Mouse (Mus musculus) forebrain, embryonic 15.5 days (tissue): ENCODE data around the gene Tln2. TPM values are rescaled to one million over a fixed set of nuclear protein-coding genes. Genes with fewer than 3 reads are reported as not detected.
"Not testable (repeated sequence)": the region's sequence is repeated elsewhere in the genome, so short reads cannot be mapped to it uniquely, and the experiment has no call there.

ENCODE experiments used
- ATAC-seq: fragments of 200-750 bp; cut with Nextera tagmentation; replicated peaks from 2 replicates; pipeline ENCODE4 v1.8.0; 2017; ENCODE audit warnings: mild to moderate bottlenecking, moderate TSS enrichment, moderate library complexity
- H3K27ac ChIP-seq: fragments of 300-500 bp; sonication (generic); replicated peaks from 2 replicates; pipeline ENCODE4 v1.5.1; 2015; ENCODE audit warnings: mild to moderate bottlenecking, inconsistent platforms
- H3K27me3 ChIP-seq: fragments of 300-500 bp; sonication (generic); 2 replicates; pipeline ENCODE4 v1.6.1; 2015; ENCODE audit warnings: inconsistent platforms
- H3K36me3 ChIP-seq: fragments of 300-500 bp; sonication (generic); 2 replicates; pipeline ENCODE4 v1.6.1; 2015; ENCODE audit warnings: mild to moderate bottlenecking, inconsistent platforms
- H3K4me1 ChIP-seq: fragments of 300-500 bp; sonication (generic); 2 replicates; pipeline ENCODE4 v1.6.1; 2015; ENCODE audit warnings: inconsistent platforms
- H3K4me2 ChIP-seq: fragments of 300-500 bp; sonication (generic); replicated peaks from 2 replicates; pipeline ENCODE4 v1.6.1; 2015; ENCODE audit warnings: mild to moderate bottlenecking, inconsistent platforms
- H3K4me3 ChIP-seq: fragments of 300-500 bp; sonication (generic); 2 replicates; pipeline ENCODE4 v1.5.1; 2015; ENCODE audit warnings: mild to moderate bottlenecking, inconsistent platforms
- H3K9ac ChIP-seq: fragments of 300-500 bp; sonication (generic); replicated peaks from 2 replicates; pipeline ENCODE4 v1.6.1; 2015; ENCODE audit warnings: mild to moderate bottlenecking, inconsistent platforms
- H3K9me3 ChIP-seq: fragments of 300-500 bp; sonication (generic); 2 replicates; pipeline ENCODE4 v1.6.1; 2016; ENCODE audit warnings: inconsistent platforms
- WGBS: fragments of 180-500 bp; shearing (Covaris S2); methylation state at CpG from one replicate; pipeline ENCODE4 v1.1.7; 2015; ENCODE audit warnings: mixed read lengths; 5-methylcytosine and 5-hydroxymethylcytosine counted together
- polyA plus RNA-seq: library from polyadenylated mRNA; unstranded; fragments of >200 nt; fragmentation: Nextera tagmentation; extraction: Ambion mirVana; gene quantifications from 2 replicates; pipeline ENCODE4 v1.2.1, GENCODE M21; 2015

Gene Tln2
- polyA plus RNA-seq, 1 experiment from 2014 or later: 17.5 TPM

DNA sequence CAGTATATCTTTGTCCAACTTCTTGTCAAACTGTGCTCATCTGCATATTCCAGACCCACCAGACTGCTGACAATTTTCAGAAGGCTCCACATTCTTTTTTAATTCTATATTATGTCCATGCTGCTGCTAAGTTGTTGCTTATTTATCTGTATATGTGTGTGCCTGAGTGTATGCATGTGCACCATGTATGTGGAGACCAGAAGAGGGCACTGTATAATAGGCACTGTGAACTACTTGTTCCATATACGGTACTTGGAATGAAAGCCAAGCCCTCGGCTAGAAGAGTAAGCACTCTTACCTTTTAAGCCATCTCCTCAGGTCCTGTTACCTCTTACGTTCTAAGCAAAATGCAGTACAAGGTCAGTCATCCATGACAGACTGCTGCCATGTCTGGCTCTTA, 274.0 kb downstream of the Tln2 start:
- H3K4me1 ChIP-seq: no peaks in the 10 kb centered on the region
- H3K9me3 ChIP-seq: no peaks in the 10 kb centered on the region
- H3K4me3 ChIP-seq: no peak overlapping the region
- H3K9ac ChIP-seq: no peak overlapping the region
- no peaks in the 10 kb centered on the region for H3K27me3 ChIP-seq
- no peak overlapping the region for H3K4me2 ChIP-seq
- 78% methylated on average over 3 of the region's 3 CpGs for WGBS
- no peak for ATAC-seq
- H3K36me3 ChIP-seq: no peaks in the 10 kb centered on the region
- H3K27ac ChIP-seq: no peak overlapping the region

DNA sequence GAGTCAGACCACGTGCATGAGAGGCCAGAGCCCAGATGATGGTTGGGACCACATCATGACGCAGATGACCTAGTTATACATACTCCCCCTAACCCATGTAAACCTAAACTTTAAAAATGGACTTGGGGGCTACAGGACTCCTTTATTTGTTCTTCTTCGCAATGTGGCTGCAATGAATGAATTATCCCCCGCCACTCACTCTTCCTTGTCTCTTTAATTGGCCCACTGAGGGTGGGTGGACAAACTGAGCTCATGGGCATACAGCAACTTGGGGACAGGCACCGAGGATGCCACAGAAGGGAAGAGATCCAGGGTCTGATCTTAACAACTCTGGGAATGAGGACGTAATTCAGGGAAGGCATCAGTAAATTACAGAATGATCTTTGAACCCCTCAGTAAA, 277.7 kb downstream of the Tln2 start:
- Histone ChIP-seq H3K4me1 (0 out of 2 replicates have a peak, but pooled peaks cover 2% of the 10 kb centered on the region), H3K27ac (no peak overlapping the region), H3K36me3 (no peaks in the 10 kb centered on the region), H3K4me2 (no peak overlapping the region), H3K4me3 (no peak overlapping the region), H3K9ac (no peak overlapping the region), H3K9me3 (no peaks in the 10 kb centered on the region), H3K27me3 (no peaks in the 10 kb centered on the region)
- WGBS: 79% methylated on average over 6 of the region's 6 CpGs
- ATAC-seq: no peak

DNA sequence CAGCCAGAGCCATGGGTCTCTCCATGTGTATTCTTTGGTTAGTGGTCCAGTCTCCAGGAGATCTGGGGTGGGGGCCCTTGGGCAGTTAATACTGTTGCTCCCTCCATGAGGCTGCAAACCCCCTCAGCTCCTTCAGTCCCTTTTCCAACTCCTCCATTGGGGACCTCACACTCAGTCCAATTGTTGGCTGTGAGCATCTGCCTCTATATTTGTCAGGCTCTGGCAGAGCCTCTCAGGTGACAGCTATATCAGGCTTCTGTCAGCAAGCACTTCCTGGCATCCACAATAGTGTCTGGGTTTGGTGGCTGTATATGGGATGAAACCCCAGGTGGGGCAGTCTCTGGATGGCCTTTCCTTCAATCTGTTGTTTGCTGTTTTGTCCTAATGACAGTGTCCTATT, 279.2 kb downstream of the Tln2 start:
- not testable (repeated sequence) for H3K36me3 ChIP-seq, H3K27me3 ChIP-seq, H3K9ac ChIP-seq, H3K4me3 ChIP-seq, H3K4me1 ChIP-seq, H3K9me3 ChIP-seq, H3K27ac ChIP-seq, ATAC-seq, H3K4me2 ChIP-seq

DNA sequence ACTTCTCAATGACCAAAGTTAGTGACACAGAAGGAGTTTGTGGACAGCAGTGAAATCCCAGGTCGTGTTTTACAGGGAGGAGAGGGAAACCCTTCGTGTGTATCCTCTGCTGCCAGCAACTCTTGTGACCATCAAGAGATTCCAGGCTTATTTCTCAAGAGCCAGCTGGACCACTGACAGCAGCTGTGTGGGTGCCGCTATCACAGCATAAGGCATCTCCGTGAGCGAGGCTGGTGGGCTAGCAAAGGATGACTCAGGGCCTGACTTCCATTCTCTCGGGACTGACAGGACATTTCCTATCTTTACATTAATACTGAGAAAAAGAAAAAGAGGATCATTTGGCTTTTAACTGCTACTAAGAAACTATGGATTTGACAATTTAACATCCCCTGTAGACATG, 283.1 kb downstream of the Tln2 start:
- H3K4me1 ChIP-seq: 0 out of 2 replicates have a peak, but pooled peaks cover 2% of the 10 kb centered on the region
- H3K9ac ChIP-seq: no peak overlapping the region
- 92% methylated on average over 6 of the region's 6 CpGs for WGBS
- H3K27me3 ChIP-seq: no peaks in the 10 kb centered on the region
- no peak overlapping the region for H3K4me3 ChIP-seq
- H3K36me3 ChIP-seq: no peaks in the 10 kb centered on the region
- no peaks in the 10 kb centered on the region for H3K9me3 ChIP-seq
- H3K27ac ChIP-seq: no peak overlapping the region
- ATAC-seq: no peak
- no peak overlapping the region for H3K4me2 ChIP-seq

DNA sequence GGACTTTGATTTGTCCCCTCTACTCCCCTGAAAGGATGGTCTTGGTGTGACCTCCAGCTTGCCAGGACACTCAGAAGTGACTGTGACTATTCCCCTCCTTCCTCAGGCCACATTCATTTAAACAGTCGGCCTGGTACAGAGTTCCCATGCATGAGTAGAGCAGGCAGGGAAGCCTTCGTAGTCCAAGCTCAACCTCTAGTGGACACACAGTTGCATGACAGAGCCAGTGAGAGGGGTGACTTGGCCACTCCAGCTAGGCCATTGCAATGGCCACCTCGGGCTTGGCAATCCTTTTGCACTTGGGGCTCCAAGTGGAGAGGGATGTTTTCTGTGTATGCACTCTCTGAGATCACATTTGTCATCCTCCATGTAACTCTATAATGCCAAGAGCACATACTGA, 285.2 kb downstream of the Tln2 start:
- H3K4me1 ChIP-seq: 0 out of 2 replicates have a peak, but pooled peaks cover 2% of the 10 kb centered on the region

DNA sequence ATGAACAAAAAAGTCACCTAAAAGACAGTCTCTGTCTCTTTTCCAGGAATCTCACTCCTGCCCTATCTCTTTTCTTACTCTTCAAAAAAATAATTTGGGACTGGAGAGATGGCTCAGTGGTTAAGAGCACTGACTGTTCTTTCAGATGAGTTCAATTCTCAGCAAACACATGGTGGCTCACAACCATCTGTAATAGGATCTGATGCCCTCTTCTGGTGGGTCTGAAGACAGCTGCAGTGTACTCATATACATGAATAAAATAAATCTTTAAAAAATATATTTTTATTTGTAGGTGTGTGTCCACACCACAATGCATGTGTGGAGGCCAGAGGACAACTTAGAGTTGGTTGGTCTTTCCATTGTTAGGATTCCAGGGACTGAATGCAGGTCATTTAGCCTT, 286.1 kb downstream of the Tln2 start:
- H3K36me3 ChIP-seq: no peaks in the 10 kb centered on the region
- no peaks in the 10 kb centered on the region for H3K4me1 ChIP-seq
- H3K9me3 ChIP-seq: no peaks in the 10 kb centered on the region
- H3K27ac ChIP-seq: no peak overlapping the region
- no peak overlapping the region for H3K4me3 ChIP-seq
- no peak overlapping the region for H3K9ac ChIP-seq
- no peak overlapping the region for H3K4me2 ChIP-seq
- no peaks in the 10 kb centered on the region for H3K27me3 ChIP-seq
- no peak for ATAC-seq

More for the DNA sequence above, 285.2 kb downstream of the Tln2 start:
- no peak overlapping the region for H3K4me3 ChIP-seq
- no peak for ATAC-seq
- 56% methylated on average over 3 of the region's 3 CpGs for WGBS
- H3K4me2 ChIP-seq: no peak overlapping the region
- no peaks in the 10 kb centered on the region for H3K36me3 ChIP-seq
- no peak overlapping the region for H3K27ac ChIP-seq
- no peak overlapping the region for H3K9ac ChIP-seq
- H3K27me3 ChIP-seq: no peaks in the 10 kb centered on the region
- no peaks in the 10 kb centered on the region for H3K9me3 ChIP-seq

DNA sequence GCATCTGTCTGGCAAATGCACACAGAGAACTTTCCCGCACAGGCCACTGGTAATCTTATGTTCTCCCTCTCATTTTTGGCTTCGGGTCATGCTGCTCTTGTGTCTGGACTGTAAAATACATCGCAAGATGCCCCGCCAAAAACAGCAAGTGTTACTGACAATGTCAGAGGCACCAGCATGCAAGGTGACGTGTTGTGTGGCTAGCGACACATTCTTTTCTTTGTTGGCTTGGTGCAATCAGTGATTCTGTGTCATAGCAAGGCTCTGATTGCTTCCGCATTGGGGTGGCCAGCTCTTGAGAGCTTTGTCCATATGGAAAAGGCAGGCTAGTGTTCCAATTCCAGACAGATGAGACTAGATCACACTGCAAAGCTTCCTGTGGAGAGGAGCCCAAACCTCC, 288.8 kb downstream of the Tln2 start:
- peaks cover under 1% of the 10 kb centered on the region; the same call in 1 of the 2 replicates for H3K4me1 ChIP-seq
- no peak overlapping the region for H3K4me3 ChIP-seq
- no peak overlapping the region for H3K4me2 ChIP-seq
- no peak overlapping the region for H3K9ac ChIP-seq
- no peak for ATAC-seq
- no peaks in the 10 kb centered on the region for H3K36me3 ChIP-seq
- no peaks in the 10 kb centered on the region for H3K27me3 ChIP-seq
- H3K9me3 ChIP-seq: no peaks in the 10 kb centered on the region
- no peak overlapping the region; the same call in 1 of the 2 replicates for H3K27ac ChIP-seq
- 66% methylated on average over 7 of the region's 7 CpGs for WGBS

DNA sequence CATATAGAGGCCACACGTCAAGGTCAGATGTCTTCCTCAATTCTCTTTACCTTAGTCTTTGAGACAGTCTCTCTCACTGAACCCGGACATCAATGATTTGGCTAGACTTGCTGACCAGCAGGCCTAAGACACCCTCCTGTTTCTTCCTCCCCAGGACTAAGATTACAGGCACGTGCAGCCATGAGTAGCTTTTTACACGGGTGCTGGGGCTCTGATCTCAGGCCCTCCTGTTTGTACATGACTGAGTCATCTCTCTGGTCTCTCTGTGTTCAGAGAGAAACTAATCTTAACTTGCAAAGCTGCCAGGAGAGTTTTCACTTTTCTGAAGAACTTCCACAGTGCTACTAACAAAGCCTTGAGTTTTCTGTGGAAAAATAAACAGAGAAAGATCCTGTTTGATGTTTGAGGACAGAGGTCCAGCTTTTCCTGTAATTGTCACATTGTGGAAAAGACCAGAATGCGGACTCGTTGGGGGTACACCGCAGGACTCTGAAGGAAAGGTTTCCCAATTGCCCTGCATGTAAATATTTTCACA, 289.4 kb downstream of the Tln2 start:
- H3K27ac ChIP-seq: no peak overlapping the region
- H3K4me3 ChIP-seq: no peak overlapping the region
- no peaks in the 10 kb centered on the region for H3K36me3 ChIP-seq
- H3K4me1 ChIP-seq: peaks cover 6% of the 10 kb centered on the region
- no peak for ATAC-seq
- H3K27me3 ChIP-seq: no peaks in the 10 kb centered on the region
- WGBS: 83% methylated on average over 7 of the region's 7 CpGs
- no peak overlapping the region for H3K4me2 ChIP-seq
- H3K9ac ChIP-seq: no peak overlapping the region
- no peaks in the 10 kb centered on the region for H3K9me3 ChIP-seq

DNA sequence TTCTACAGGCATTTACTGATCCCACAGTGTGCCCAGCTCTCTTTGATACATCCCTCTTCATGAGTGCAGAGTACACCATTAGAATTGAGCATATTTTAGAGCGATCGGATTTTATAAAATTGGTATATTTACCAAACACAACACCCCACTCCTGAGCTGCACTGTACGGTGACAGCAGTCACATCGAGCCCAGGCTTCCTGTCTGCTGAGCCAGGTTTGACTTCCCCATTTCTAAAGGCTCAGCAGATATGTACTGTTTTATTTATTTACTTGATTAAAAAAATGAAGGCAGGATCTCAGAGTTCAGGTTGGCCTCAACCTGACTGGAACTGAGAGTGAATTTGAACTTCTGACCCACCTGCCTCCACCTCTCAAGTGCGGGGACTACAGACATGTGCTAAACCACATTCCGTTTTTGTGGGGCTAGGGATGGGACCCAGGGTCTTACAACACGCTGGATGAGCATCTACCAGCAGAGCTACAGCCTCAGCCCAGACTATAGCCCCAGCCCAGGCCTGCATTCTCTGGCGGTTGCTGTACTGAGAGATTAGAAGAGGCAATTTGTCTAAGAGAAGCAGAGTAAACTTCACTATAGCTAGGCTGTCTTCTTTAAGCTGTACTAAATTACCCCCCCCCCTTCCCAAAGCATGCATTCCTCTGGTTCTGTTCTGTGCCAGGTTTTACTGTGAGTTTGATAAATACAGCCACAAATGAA, 292.1 kb downstream of the Tln2 start:
- Histone ChIP-seq H3K27ac (no peak overlapping the region), H3K27me3 (no peaks in the 10 kb centered on the region), H3K9ac (no peak overlapping the region), H3K36me3 (no peaks in the 10 kb centered on the region), H3K4me1 (peaks cover 10% of the 10 kb centered on the region), H3K4me3 (no peak overlapping the region), H3K9me3 (no peaks in the 10 kb centered on the region), H3K4me2 (no peak overlapping the region)
- 87% methylated on average over 8 of the region's 8 CpGs for WGBS
- no peak for ATAC-seq

DNA sequence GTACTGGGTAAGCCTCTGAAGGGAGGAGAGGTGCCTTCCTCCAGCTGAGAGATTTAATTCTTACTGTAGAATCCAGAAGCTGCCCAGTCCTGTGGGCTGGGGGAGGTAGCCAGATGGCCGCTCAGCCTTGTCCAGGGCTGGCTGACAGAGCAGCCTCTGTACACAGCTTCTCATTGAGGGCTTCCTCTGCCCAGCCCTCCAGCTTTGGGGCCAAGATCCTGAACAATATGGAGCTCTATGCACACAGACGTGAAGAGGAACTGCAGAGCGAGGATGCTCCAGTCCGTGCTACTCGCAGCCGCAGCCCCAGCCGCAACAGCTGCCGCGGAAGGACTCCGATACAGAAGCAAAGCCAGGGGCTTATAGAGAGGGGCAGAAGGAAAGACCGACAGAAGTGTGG, 294.0 kb downstream of the Tln2 start:
- Histone ChIP-seq H3K4me2 (no peak overlapping the region), H3K9ac (no peak overlapping the region), H3K4me3 (no peak overlapping the region), H3K9me3 (no peaks in the 10 kb centered on the region), H3K27ac (no peak overlapping the region), H3K27me3 (no peaks in the 10 kb centered on the region), H3K4me1 (peaks cover 18% of the 10 kb centered on the region), H3K36me3 (no peaks in the 10 kb centered on the region)
- ATAC-seq: 0 out of 2 replicates have a peak, but pooled peaks have one; percentile 19
- WGBS: 70% methylated on average over 11 of the region's 11 CpGs

DNA sequence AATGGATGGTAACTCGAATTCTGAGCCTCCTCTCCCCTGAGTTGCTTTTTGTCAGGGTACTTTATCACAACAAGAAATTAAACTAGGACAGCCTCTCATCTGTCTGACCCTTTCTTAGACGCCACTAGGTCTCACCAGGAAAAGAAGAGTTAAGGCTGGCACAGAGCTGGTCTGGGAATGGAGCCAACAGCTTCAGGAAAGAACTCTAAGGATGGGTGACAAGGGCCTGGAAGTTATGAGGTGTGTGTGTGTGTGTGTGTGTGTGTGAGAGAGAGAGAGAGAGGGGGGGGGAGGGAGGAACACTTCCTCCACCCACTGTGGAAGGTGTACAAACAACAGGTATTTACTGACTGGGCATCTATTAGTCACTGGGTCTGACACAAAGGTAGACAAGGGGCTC, 294.6 kb downstream of the Tln2 start:
- no peaks in the 10 kb centered on the region for H3K27me3 ChIP-seq
- peaks cover 19% of the 10 kb centered on the region for H3K4me1 ChIP-seq
- no peak overlapping the region for H3K9ac ChIP-seq
- no peak overlapping the region for H3K27ac ChIP-seq
- H3K4me3 ChIP-seq: no peak overlapping the region
- no peaks in the 10 kb centered on the region for H3K9me3 ChIP-seq
- H3K36me3 ChIP-seq: no peaks in the 10 kb centered on the region
- no peak for ATAC-seq
- WGBS: 41% methylated on average over 2 of the region's 2 CpGs
- no peak overlapping the region for H3K4me2 ChIP-seq

DNA sequence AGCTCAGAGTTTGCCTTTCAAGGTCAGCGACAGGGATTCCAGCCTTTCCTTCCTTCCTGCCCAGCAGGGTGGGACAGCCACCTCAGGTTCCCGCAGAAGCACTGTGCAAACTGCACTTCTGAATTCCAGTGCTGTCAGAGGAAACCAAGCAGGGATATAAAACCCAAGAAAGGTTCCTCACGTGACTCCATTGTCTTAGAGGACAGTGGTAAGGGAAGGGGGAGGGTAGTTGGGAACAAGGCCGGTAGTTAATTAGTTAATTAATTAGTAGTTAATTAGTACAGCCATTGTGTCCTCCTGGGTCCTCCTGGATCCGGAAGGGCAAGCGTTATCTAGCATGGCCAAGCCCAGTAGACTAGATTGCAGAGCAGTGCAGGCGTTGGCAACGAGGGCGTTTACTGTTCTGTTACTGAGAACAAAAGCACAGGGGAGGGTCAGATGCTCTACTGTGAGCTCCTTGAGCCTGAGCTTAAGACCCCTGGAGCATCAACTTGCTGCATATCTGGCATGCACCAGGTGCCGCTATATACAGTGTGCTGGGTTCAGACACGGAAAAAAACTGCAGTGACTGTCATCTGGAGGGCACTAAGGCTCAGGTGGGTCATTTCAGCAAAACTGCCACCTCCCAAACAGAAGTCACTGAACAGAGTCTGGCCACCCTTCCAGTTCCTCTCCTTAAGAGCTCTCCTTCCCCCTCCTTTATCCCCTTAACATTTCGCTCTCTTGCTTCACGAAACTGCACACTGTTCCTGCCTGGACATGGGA, 298.5 kb downstream of the Tln2 start:
- ATAC-seq: no peak; the same call in 1 of the 2 replicates
- no peaks in the 10 kb centered on the region for H3K9me3 ChIP-seq
- H3K27ac ChIP-seq: no peak overlapping the region
- H3K4me2 ChIP-seq: no peak overlapping the region
- 14% methylated on average over 13 of the region's 13 CpGs for WGBS
- no peaks in the 10 kb centered on the region for H3K36me3 ChIP-seq
- H3K27me3 ChIP-seq: no peaks in the 10 kb centered on the region
- H3K9ac ChIP-seq: no peak overlapping the region
- no peak overlapping the region for H3K4me3 ChIP-seq
- H3K4me1 ChIP-seq: peaks cover 19% of the 10 kb centered on the region
